Mouse (Mus musculus) limb, embryonic 14.5 days (tissue): ENCODE measurements around the gene Gm21958. TPM values are rescaled to one million over a fixed set of nuclear protein-coding genes. Genes with fewer than 3 reads are reported as not detected.
A peak's percentile ranks its signal among the peaks of the same experiment; 100 is the strongest.

Source experiments
- ATAC-seq: fragments of 200-750 bp; cut with Nextera tagmentation; 2 replicates; pipeline ENCODE4 v1.8.0; 2017; ENCODE audit warnings: low read depth, moderate number of reproducible peaks, moderate TSS enrichment; ENCODE audit not compliant: low FRiP score
- DNase-seq: peaks from one replicate; pipeline ENCODE4 v3.0.0-alpha.2; 2015; ENCODE audit warnings: low spot score
- H3K27ac ChIP-seq: fragments of 300-500 bp; sonication (generic); replicated peaks from 2 replicates; pipeline ENCODE4 v1.5.1; 2014; ENCODE audit warnings: low read depth, mild to moderate bottlenecking, low read length, moderate library complexity, mixed read lengths
- H3K27me3 ChIP-seq: fragments of 300-500 bp; sonication (generic); 2 replicates; pipeline ENCODE4 v1.6.1; 2014; ENCODE audit warnings: low read length, mixed read lengths; ENCODE audit not compliant: control insufficient read depth, insufficient read depth
- H3K36me3 ChIP-seq: fragments of 300-500 bp; sonication (generic); 2 replicates; pipeline ENCODE4 v1.6.1; 2014; ENCODE audit warnings: mild to moderate bottlenecking, low read length, moderate library complexity, mixed read lengths; ENCODE audit not compliant: control insufficient read depth, insufficient read depth
- H3K4me1 ChIP-seq: fragments of 300-500 bp; sonication (generic); 2 replicates; pipeline ENCODE4 v1.6.1; 2014; ENCODE audit warnings: antibody characterized with exemption, low read length, mixed read lengths; ENCODE audit not compliant: control insufficient read depth, insufficient read depth
- H3K4me2 ChIP-seq: fragments of 300-500 bp; sonication (generic); replicated peaks from 2 replicates; pipeline ENCODE4 v1.6.1; 2014; ENCODE audit warnings: low read depth, mild to moderate bottlenecking, low read length, moderate library complexity; ENCODE audit not compliant: severe bottlenecking
- H3K4me3 ChIP-seq: fragments of 300-500 bp; sonication (generic); replicated peaks from 2 replicates; pipeline ENCODE4 v1.5.1; 2014; ENCODE audit warnings: low read length
- H3K9ac ChIP-seq: fragments of 300-500 bp; sonication (generic); 2 replicates; pipeline ENCODE4 v1.6.1; 2014; ENCODE audit warnings: mild to moderate bottlenecking, low read depth, low read length, moderate library complexity; ENCODE audit not compliant: severe bottlenecking
- H3K9me3 ChIP-seq: fragments of 300-500 bp; sonication (generic); 2 replicates; pipeline ENCODE4 v1.6.1; 2016; ENCODE audit warnings: low read length; ENCODE audit not compliant: control insufficient read depth
- POLR2A ChIP-seq: fragments of 200-500 bp; IDR thresholded peaks from 2 replicates; pipeline ENCODE4 v1.8.0; 2012; ENCODE audit warnings: inconsistent platforms, mild to moderate bottlenecking, moderate library complexity, borderline replicate concordance; ENCODE audit not compliant: insufficient read depth, insufficient read length; ENCODE audit errors: extremely low read depth
- WGBS: fragments of 180-500 bp; shearing (Covaris S2); extraction: QIAGEN DNeasy Blood & Tissue Kit; methylation state at CpG from one replicate; pipeline ENCODE4 v1.1.7; 2014; 5-methylcytosine and 5-hydroxymethylcytosine counted together
- polyA plus RNA-seq, 2 experiments: library from polyadenylated mRNA; depleted of rRNA in 1 of 2; stranded (reverse) in 1 of 2; unstranded in 1 of 2; fragments of >200 nt; fragmentation: Nextera tagmentation in 1 of 2; extraction: Ambion mirVana in 1 of 2; gene quantifications; 2 replicates each; pipeline versions ENCODE4 v1.2.1 to v1.2.3; 2012 to 2014

Gm21958 gene
- polyA plus RNA-seq, 2 experiments: not detected

DNA sequence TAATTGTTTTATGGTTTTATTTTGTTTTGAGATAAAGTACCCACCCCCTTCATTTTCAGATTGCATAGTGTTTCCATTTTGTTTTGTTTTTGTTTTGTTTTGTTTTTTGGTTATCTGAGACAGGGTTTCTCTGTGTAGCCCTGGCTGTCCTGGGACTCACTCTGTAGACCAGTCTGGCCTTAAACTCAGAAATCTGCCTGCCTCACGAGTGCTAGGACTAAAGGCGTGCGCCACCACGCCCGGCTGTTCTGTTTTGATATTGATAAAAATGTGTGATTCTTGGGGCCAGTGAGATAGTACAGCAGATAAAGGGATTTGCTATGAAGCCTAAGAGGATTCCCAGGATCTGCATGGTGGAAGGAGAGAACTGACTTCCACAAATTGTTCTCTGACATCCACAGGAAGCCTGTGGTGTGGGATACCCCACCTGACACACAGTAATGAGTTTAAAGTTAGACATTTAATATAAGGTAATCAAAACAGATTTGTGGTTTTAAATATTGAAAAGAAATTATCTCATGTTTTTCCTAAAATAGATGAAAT lies 14.3 kb downstream of the Gm21958 start:
- no peak overlapping the region for H3K4me3 ChIP-seq
- WGBS: 80% methylated on average over 5 of the region's 5 CpGs
- peaks cover 79% of the 10 kb centered on the region for H3K36me3 ChIP-seq
- no peak for ATAC-seq
- no peak overlapping the region for H3K4me2 ChIP-seq
- H3K27me3 ChIP-seq: no peaks in the 10 kb centered on the region
- H3K27ac ChIP-seq: no peak overlapping the region
- H3K4me1 ChIP-seq: no peaks in the 10 kb centered on the region
- no peak overlapping the region for H3K9ac ChIP-seq
- no peak for DNase-seq
- TF ChIP-seq POLR2A: no peak
- no peaks in the 10 kb centered on the region for H3K9me3 ChIP-seq

DNA sequence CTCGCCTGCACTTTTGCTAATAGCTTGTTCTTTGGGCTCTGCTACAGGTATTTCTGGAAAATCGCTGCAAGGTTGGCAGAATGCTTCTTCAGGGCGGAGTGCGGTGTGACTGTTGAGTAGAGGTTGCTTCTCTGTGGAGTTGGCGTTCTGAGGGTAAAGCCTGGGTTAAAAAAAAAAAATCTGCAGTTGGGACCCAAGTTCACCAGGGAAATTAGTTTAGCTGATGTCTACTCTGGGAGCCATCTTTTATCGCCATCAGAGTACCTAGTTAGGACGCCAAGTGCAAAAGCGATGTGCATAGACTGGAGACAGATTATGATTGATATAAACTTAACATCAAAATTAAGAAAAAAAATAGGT lies 21.1 kb downstream of the Gm21958 start:
- Histone ChIP-seq H3K9ac (peak overlapping the region; percentile 69), H3K27me3 (no peaks in the 10 kb centered on the region), H3K27ac (peak overlapping the region; percentile 90), H3K4me1 (peaks cover 9% of the 10 kb centered on the region; the same call in 1 of the 2 replicates), H3K4me2 (peak overlapping the region; percentile 44), H3K36me3 (peaks cover 30% of the 10 kb centered on the region), H3K9me3 (no peaks in the 10 kb centered on the region), H3K4me3 (peak overlapping the region; percentile 72)
- TF ChIP-seq POLR2A: no peak
- DNase-seq (peak; percentile 38), ATAC-seq (0 out of 2 replicates have a peak, but pooled peaks have one; percentile 0)
- 0% methylated on average over 8 of the region's 8 CpGs for WGBS

DNA sequence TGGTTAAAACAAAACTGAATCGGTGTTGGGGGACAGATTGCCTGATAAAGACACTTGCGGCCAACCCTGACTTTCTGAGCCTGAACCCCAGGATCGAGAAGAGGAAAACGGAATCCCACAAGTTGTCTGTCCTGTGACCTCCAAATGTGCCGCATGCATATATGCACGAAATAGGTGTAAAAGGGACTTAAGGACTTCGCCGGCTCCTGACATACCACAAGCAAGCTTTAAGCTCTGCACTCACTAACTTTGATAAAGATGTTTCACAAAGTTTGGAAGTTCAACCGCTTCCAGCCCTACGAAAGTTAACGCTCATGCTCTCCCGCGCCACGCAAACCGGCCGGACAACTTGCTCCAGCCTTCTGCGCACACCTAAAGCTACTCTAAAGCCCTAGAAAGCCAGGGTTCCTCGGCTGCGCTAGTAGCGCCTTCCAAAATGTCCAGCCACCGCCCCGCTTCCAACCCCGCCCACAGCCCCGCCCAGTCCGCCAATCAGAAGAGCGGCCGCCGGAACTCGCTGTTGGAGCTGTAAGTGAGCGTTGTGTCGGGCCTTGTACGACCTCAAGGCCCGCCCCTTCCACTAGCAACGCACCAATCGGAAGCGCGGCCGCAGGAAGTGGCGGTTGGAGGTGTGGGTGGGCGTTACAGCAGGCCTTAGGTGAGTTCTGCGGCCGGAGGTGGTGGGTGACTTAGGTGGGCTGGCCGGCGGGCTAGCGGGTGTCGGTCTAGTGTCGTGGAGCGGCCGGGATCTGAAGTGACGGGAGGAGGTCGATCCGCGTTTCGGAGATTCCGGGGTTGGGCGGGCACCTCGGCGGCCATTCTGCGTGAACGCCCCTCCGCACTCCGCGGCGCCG lies 21.7 kb downstream of the Gm21958 start, which contains the start of gene Supt20:
TSS of gene Supt20 (plus strand) at position 606 of the 854 bp plus-strand sequence.
- Histone ChIP-seq H3K36me3 (peaks cover 30% of the 10 kb centered on the region), H3K4me3 (peak within 1 kb of the TSS; percentile 72), H3K4me2 (peak within 1 kb of the TSS; percentile 76), H3K4me1 (peaks cover 9% of the 10 kb centered on the region; the same call in 1 of the 2 replicates), H3K9me3 (no peaks in the 10 kb centered on the region), H3K27ac (peak within 1 kb of the TSS; percentile 90), H3K27me3 (no peaks in the 10 kb centered on the region), H3K9ac (peak within 1 kb of the TSS; percentile 69)
- peak; percentile 57; the same call in 1 of the 2 replicates for TF ChIP-seq POLR2A
- peak; percentile 98 for ATAC-seq
- peak; percentile 98 for DNase-seq
- 2% methylated on average over 59 of the region's 65 CpGs for WGBS

- ATAC-seq: no peak
- no peak for TF ChIP-seq POLR2A
- Histone ChIP-seq H3K4me2 (no peak overlapping the region), H3K9me3 (no peaks in the 10 kb centered on the region), H3K36me3 (no peaks in the 10 kb centered on the region), H3K27ac (no peak overlapping the region), H3K4me3 (no peak overlapping the region), H3K4me1 (0 out of 2 replicates have a peak, but pooled peaks cover 3% of the 10 kb centered on the region), H3K9ac (no peak overlapping the region), H3K27me3 (no peaks in the 10 kb centered on the region)
- 48% methylated on average over 2 of the region's 2 CpGs for WGBS
- DNase-seq: peak; percentile 71
Observed at GRCm38 (mm10) chr3:54689091-54689490, 25.1 kb downstream of the Gm21958 start.

- Histone ChIP-seq H3K27ac (no peak overlapping the region), H3K9ac (no peak overlapping the region), H3K36me3 (no peaks in the 10 kb centered on the region), H3K9me3 (no peaks in the 10 kb centered on the region), H3K4me1 (0 out of 2 replicates have a peak, but pooled peaks cover 3% of the 10 kb centered on the region), H3K27me3 (no peaks in the 10 kb centered on the region), H3K4me2 (no peak overlapping the region), H3K4me3 (no peak overlapping the region)
- WGBS: 43% methylated on average over 2 of the region's 2 CpGs
- DNase-seq (no peak), ATAC-seq (no peak)
- TF ChIP-seq POLR2A: no peak
Observed at GRCm38 (mm10) chr3:54687245-54687644, 26.9 kb downstream of the Gm21958 start.
